Mouse (Mus musculus): ENCODE data around the gene Aco2. TPM values are rescaled to one million over a fixed set of nuclear protein-coding genes. Genes with fewer than 3 reads are reported as not detected.

The Aco2 gene
- polyA plus RNA-seq, 1 experiment = 242 TPM

- TF ChIP-seq CTCF (IDR thresholded peaks at IDR 0.05; ENCODE audit: insufficient read depth, low read length) (no peak), POLR2A (IDR thresholded peaks at IDR 0.05; ENCODE audit: borderline replicate concordance, extremely low read depth, low read depth, low read length) (no peak)
- Histone ChIP-seq H3K4me3 (replicated peaks; ENCODE audit: extremely low read depth, low read depth, low read length) (no peak overlapping the region), H3K4me1 (ENCODE audit: control insufficient read depth, insufficient read depth, low read length) (no peaks in the 10 kb centered on the region; the same call in none of the 2 replicates)
- whole genome bisulfite sequencing = 71% methylated on average over 5 of the region's 5 CpGs
- DNase-seq = no peak
These were observed 27.0 kb upstream of the Aco2 start for GRCm38 (mm10) chr15:81845033-81845625.

- no peak for DNase-seq
- Histone ChIP-seq H3K4me3 (replicated peaks; ENCODE audit: extremely low read depth, low read depth, low read length) (no peak overlapping the region), H3K4me1 (ENCODE audit: control insufficient read depth, insufficient read depth, low read length) (no peaks in the 10 kb centered on the region; the same call in 1 of the 2 replicates)
- WGBS = 28% methylated on average over 4 of the region's 4 CpGs
- TF ChIP-seq CTCF (IDR thresholded peaks at IDR 0.05; ENCODE audit: insufficient read depth, low read length) (no peak), POLR2A (IDR thresholded peaks at IDR 0.05; ENCODE audit: borderline replicate concordance, extremely low read depth, low read depth, low read length) (no peak)
These were observed 26.4 kb upstream of the Aco2 start for GRCm38 (mm10) chr15:81845724-81846123.

GRCm38 (mm10) chr15:81846755-81847154 lies 25.4 kb upstream of the Aco2 start:
- 78% methylated on average over 9 of the region's 9 CpGs for WGBS
- Histone ChIP-seq H3K4me1 (ENCODE audit: control insufficient read depth, insufficient read depth, low read length) (no peaks in the 10 kb centered on the region; the same call in 1 of the 2 replicates), H3K4me3 (replicated peaks; ENCODE audit: extremely low read depth, low read depth, low read length) (no peak overlapping the region)
- DNase-seq = no peak
- TF ChIP-seq CTCF (IDR thresholded peaks at IDR 0.05; ENCODE audit: insufficient read depth, low read length) (no peak), POLR2A (IDR thresholded peaks at IDR 0.05; ENCODE audit: borderline replicate concordance, extremely low read depth, low read depth, low read length) (no peak)

GRCm38 (mm10) chr15:81847161-81847560 lies 24.9 kb upstream of the Aco2 start:
- TF ChIP-seq POLR2A (IDR thresholded peaks at IDR 0.05; ENCODE audit: borderline replicate concordance, extremely low read depth, low read depth, low read length) = no peak
- no peak for TF ChIP-seq CTCF (IDR thresholded peaks at IDR 0.05; ENCODE audit: insufficient read depth, low read length)
- WGBS = 87% methylated on average over 4 of the region's 4 CpGs
- Histone ChIP-seq H3K4me1 (ENCODE audit: control insufficient read depth, insufficient read depth, low read length) (no peaks in the 10 kb centered on the region; the same call in 1 of the 2 replicates), H3K4me3 (replicated peaks; ENCODE audit: extremely low read depth, low read depth, low read length) (no peak overlapping the region)
- DNase-seq = no peak

GRCm38 (mm10) chr15:81847861-81848260 lies 24.2 kb upstream of the Aco2 start:
- TF ChIP-seq CTCF (IDR thresholded peaks at IDR 0.05; ENCODE audit: insufficient read depth, low read length) (no peak), POLR2A (IDR thresholded peaks at IDR 0.05; ENCODE audit: borderline replicate concordance, extremely low read depth, low read depth, low read length) (no peak)
- no peak for DNase-seq
- no peaks in the 10 kb centered on the region; the same call in 1 of the 2 replicates for H3K4me1 ChIP-seq (ENCODE audit: control insufficient read depth, insufficient read depth, low read length)
- 81% methylated on average over 5 of the region's 5 CpGs for WGBS
- H3K4me3 ChIP-seq (replicated peaks; ENCODE audit: extremely low read depth, low read depth, low read length) = no peak overlapping the region

- TF ChIP-seq POLR2A (IDR thresholded peaks at IDR 0.05; ENCODE audit: borderline replicate concordance, extremely low read depth, low read depth, low read length) (no peak), CTCF (IDR thresholded peaks at IDR 0.05; ENCODE audit: insufficient read depth, low read length) (peak; percentile 64)
- 17% methylated on average over 7 of the region's 7 CpGs for WGBS
- Histone ChIP-seq H3K4me3 (replicated peaks; ENCODE audit: extremely low read depth, low read depth, low read length) (no peak overlapping the region), H3K4me1 (ENCODE audit: control insufficient read depth, insufficient read depth, low read length) (no peaks in the 10 kb centered on the region; the same call in 1 of the 2 replicates)
- DNase-seq = no peak
These were observed 23.8 kb upstream of the Aco2 start for GRCm38 (mm10) chr15:81848301-81848700.

GRCm38 (mm10) chr15:81849104-81849503 lies 23.0 kb upstream of the Aco2 start:
- no peak for DNase-seq
- no peaks in the 10 kb centered on the region; the same call in 1 of the 2 replicates for H3K4me1 ChIP-seq (ENCODE audit: control insufficient read depth, insufficient read depth, low read length)
- 74% methylated on average over 9 of the region's 9 CpGs for WGBS
- TF ChIP-seq CTCF (IDR thresholded peaks at IDR 0.05; ENCODE audit: insufficient read depth, low read length) = no peak
- TF ChIP-seq POLR2A (IDR thresholded peaks at IDR 0.05; ENCODE audit: borderline replicate concordance, extremely low read depth, low read depth, low read length) = no peak
- no peak overlapping the region for H3K4me3 ChIP-seq (replicated peaks; ENCODE audit: extremely low read depth, low read depth, low read length)

- no peak for TF ChIP-seq POLR2A (IDR thresholded peaks at IDR 0.05; ENCODE audit: borderline replicate concordance, extremely low read depth, low read depth, low read length)
- no peak for TF ChIP-seq CTCF (IDR thresholded peaks at IDR 0.05; ENCODE audit: insufficient read depth, low read length)
- WGBS = 75% methylated on average over 14 of the region's 14 CpGs
- Histone ChIP-seq H3K4me1 (ENCODE audit: control insufficient read depth, insufficient read depth, low read length) (peaks cover 3% of the 10 kb centered on the region; the same call in 1 of the 2 replicates), H3K4me3 (replicated peaks; ENCODE audit: extremely low read depth, low read depth, low read length) (no peak overlapping the region)
- DNase-seq = no peak
These were observed 21.4 kb upstream of the Aco2 start for GRCm38 (mm10) chr15:81850718-81851117.

GRCm38 (mm10) chr15:81851375-81851774 lies 20.7 kb upstream of the Aco2 start:
- H3K4me3 ChIP-seq (replicated peaks; ENCODE audit: extremely low read depth, low read depth, low read length) = no peak overlapping the region
- peaks cover 5% of the 10 kb centered on the region; the same call in 1 of the 2 replicates for H3K4me1 ChIP-seq (ENCODE audit: control insufficient read depth, insufficient read depth, low read length)
- TF ChIP-seq CTCF (IDR thresholded peaks at IDR 0.05; ENCODE audit: insufficient read depth, low read length) = no peak
- no peak for TF ChIP-seq POLR2A (IDR thresholded peaks at IDR 0.05; ENCODE audit: borderline replicate concordance, extremely low read depth, low read depth, low read length)
- no peak for DNase-seq
- WGBS = 84% methylated on average over 15 of the region's 15 CpGs

GRCm38 (mm10) chr15:81852411-81853000 lies 19.6 kb upstream of the Aco2 start:
- no peak for TF ChIP-seq CTCF (IDR thresholded peaks at IDR 0.05; ENCODE audit: insufficient read depth, low read length)
- no peak for TF ChIP-seq POLR2A (IDR thresholded peaks at IDR 0.05; ENCODE audit: borderline replicate concordance, extremely low read depth, low read depth, low read length)
- no peak for DNase-seq
- Histone ChIP-seq H3K4me3 (replicated peaks; ENCODE audit: extremely low read depth, low read depth, low read length) (no peak overlapping the region), H3K4me1 (ENCODE audit: control insufficient read depth, insufficient read depth, low read length) (peaks cover 5% of the 10 kb centered on the region; the same call in 1 of the 2 replicates)
- 64% methylated on average over 9 of the region's 9 CpGs for WGBS
